10 mouse cellular contexts compared by ENCODE assay signal in the genomic region with DNA sequence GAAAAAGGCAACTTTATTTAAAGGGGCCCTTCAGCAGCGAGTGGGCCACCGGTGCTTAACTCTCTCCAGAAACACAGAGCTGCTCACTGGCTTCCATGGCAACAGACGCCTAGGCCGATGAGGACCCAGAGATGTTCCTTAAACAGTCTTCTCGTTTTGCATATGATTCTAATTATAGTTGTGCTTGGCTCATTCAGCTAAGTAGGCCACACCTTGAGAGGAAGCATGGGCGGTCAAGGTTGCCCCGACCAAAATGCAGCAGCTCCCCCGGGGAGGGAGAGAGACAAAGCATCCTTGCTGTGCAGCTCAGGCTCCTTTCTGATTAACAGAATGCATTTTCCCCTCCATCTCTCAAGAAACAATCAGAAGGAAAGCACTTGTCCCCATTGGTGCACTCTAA. TPM values are rescaled to one million over a fixed set of nuclear protein-coding genes. Genes with fewer than 3 reads are reported as not detected.
DNase-seq lines count a peak whose midpoint lies in the region; ATAC-seq and TF ChIP-seq lines count a peak whose summit lies in the region.
"Had no signal": no experiment of that assay in that cellular context is flagged by ENCODE, and none has a peak within 500 bp of the region (broad histone marks: within the 10 kb centered on the region; RNA-seq: fewer than 3 reads in every experiment).

No protein-coding gene starts in this region.

- no peaks in the 10 kb centered on the region for H3K36me3 ChIP-seq in midbrain, embryonic 12.5 days
- no peaks in the 10 kb centered on the region for H3K36me3 ChIP-seq in kidney, embryonic 14.5 days (ENCODE audit: control insufficient read depth, insufficient read depth, low read length)
- H3K36me3 ChIP-seq: heart, embryonic 15.5 days had no signal

- peaks cover 10% of the 10 kb centered on the region for H3K4me1 ChIP-seq in midbrain, embryonic 12.5 days
- no peaks in the 10 kb centered on the region for H3K4me1 ChIP-seq in kidney, embryonic 14.5 days (ENCODE audit: control insufficient read depth, insufficient read depth, low read length)
- H3K4me1 ChIP-seq in cerebellum, adult 2 months (ENCODE audit: control insufficient read depth, insufficient read depth, low read length): no peaks in the 10 kb centered on the region
- H3K4me1 ChIP-seq: heart, embryonic 15.5 days had no signal

- no peaks in the 10 kb centered on the region for H3K9me3 ChIP-seq in midbrain, embryonic 12.5 days
- no peaks in the 10 kb centered on the region for H3K9me3 ChIP-seq in kidney, embryonic 14.5 days (ENCODE audit: control insufficient read depth, low read length)
- H3K9me3 ChIP-seq: heart, embryonic 15.5 days had no signal

- peaks cover 7% of the 10 kb centered on the region; the same call in 1 of the 2 replicates for H3K27me3 ChIP-seq in midbrain, embryonic 12.5 days
- H3K27me3 ChIP-seq in kidney, embryonic 14.5 days (ENCODE audit: control insufficient read depth, insufficient read depth, low read length): peaks cover 4% of the 10 kb centered on the region; the same call in 1 of the 2 replicates
- H3K27me3 ChIP-seq in cerebellum, adult 2 months (ENCODE audit: control insufficient read depth, insufficient read depth, low read length): no peaks in the 10 kb centered on the region; the same call in 1 of the 2 replicates

- peak; percentile 40 to 41 for DNase-seq in spleen, adult 18-20 months
- no peak for DNase-seq in spleen, adult 12 weeks (ENCODE audit: low spot score)
- DNase-seq in layer of hippocampus, adult 11-12 months (ENCODE audit: low spot score): peak; percentile 32
- DNase-seq in kidney, postnatal 14 days: no peak
- DNase-seq in lung, postnatal 25 days (ENCODE audit: low spot score): no peak
- no peak for DNase-seq in cerebellum, adult 2 months
- DNase-seq: lung, adult 18-20 months had no signal

- H3K4me3 ChIP-seq in midbrain, embryonic 12.5 days: no peak overlapping the region
- H3K4me3 ChIP-seq in kidney, embryonic 14.5 days (ENCODE audit: low read length): no peak overlapping the region
- no peak overlapping the region for H3K4me3 ChIP-seq in cerebellum, adult 2 months (replicated peaks; ENCODE audit: insufficient read depth, low read depth, low read length)
- H3K4me3 ChIP-seq: heart, embryonic 15.5 days had no signal

- no peak for TF ChIP-seq POLR2A in cerebellum, adult 2 months (IDR thresholded peaks at IDR 0.05; ENCODE audit: borderline replicate concordance, insufficient read depth, low read length)

- 5% methylated on average over 8 of the region's 8 CpGs for WGBS in midbrain, embryonic 12.5 days
- 28% methylated on average over 8 of the region's 8 CpGs for WGBS in kidney, embryonic 14.5 days
- 11% methylated on average over 8 of the region's 8 CpGs for WGBS in cerebellum, adult 2 months

- peak overlapping the region; percentile 21 for H3K4me2 ChIP-seq in midbrain, embryonic 12.5 days (replicated peaks)
- H3K4me2 ChIP-seq in kidney, embryonic 14.5 days (replicated peaks; ENCODE audit: low read depth, low read length): no peak overlapping the region
- H3K4me2 ChIP-seq: heart, embryonic 15.5 days had no signal

- ATAC-seq in midbrain, embryonic 12.5 days (ENCODE audit: low FRiP score, low read depth): no peak
- no peak for ATAC-seq in kidney, embryonic 14.5 days (ENCODE audit: low FRiP score, low TSS enrichment)

- no peak overlapping the region for H3K9ac ChIP-seq in midbrain, embryonic 12.5 days (replicated peaks)
- H3K9ac ChIP-seq in kidney, embryonic 14.5 days (ENCODE audit: low read depth, low read length): no peak overlapping the region
- H3K9ac ChIP-seq: heart, embryonic 15.5 days had no signal

- TF ChIP-seq CTCF in cerebellum, adult 2 months (IDR thresholded peaks at IDR 0.05; ENCODE audit: borderline replicate concordance, insufficient read depth, low read depth, low read length): no peak

- 0 out of 2 replicates have a peak overlapping the region, but pooled peaks have one; percentile 12 for H3K27ac ChIP-seq in midbrain, embryonic 12.5 days (replicated peaks)
- H3K27ac ChIP-seq in kidney, embryonic 14.5 days (ENCODE audit: low read depth, low read length): no peak overlapping the region
- no peak overlapping the region for H3K27ac ChIP-seq in cerebellum, adult 2 months (ENCODE audit: insufficient read depth, low read length)
- H3K27ac ChIP-seq: heart, embryonic 15.5 days had no signal

RNA-seq across cellular contexts. Expression of a gene that starts 22.4 kb away (rescaled TPM):
- polyA plus RNA-seq in midbrain, embryonic 12.5 days (2016; fragmentation: Nextera tagmentation; extraction: Ambion mirVana): 2.6 and 2.7 TPM in 2 replicates
- 5.8 and 6.4 TPM in 2 replicates for polyA plus RNA-seq in kidney, embryonic 14.5 days (2014; fragmentation: Nextera tagmentation; extraction: Ambion mirVana)
- polyA plus RNA-seq in cerebellum, adult 2 months (2012; rRNA removed): 0.92 and 1.2 TPM in 2 replicates

Comparison
In these comparisons a context has a peak if more than half of its experiments do, and no peak if none do; other contexts are left out.
1. DNase-seq: peak in spleen, adult 18-20 months (2 of 2) and layer of hippocampus, adult 11-12 months (single experiment); none in spleen, adult 12 weeks (single experiment), kidney, postnatal 14 days (single experiment), lung, postnatal 25 days (single experiment) and cerebellum, adult 2 months (0 of 2).